Mouse (Mus musculus): ENCODE results near the gene Ppia.

GRCm38 (mm10) chr11:6388126-6388725 is 27.0 kb upstream of the Ppia start:
- TF ChIP-seq CTCF (IDR thresholded peaks at IDR 0.05; ENCODE audit: extremely low read depth, insufficient read length, insufficient replicate concordance, low read depth, low read length) (no peak), POLR2A (IDR thresholded peaks at IDR 0.05; ENCODE audit: low read depth, low read length) (no peak)

All from small intestine, adult 2 months (tissue).